Mouse (Mus musculus): ENCODE measurements around the gene Ghr. TPM values are rescaled to one million over a fixed set of nuclear protein-coding genes. Genes with fewer than 3 reads are reported as not detected.

Gene Ghr
- polyA plus RNA-seq, 1 experiment: 1.6 TPM

DNA sequence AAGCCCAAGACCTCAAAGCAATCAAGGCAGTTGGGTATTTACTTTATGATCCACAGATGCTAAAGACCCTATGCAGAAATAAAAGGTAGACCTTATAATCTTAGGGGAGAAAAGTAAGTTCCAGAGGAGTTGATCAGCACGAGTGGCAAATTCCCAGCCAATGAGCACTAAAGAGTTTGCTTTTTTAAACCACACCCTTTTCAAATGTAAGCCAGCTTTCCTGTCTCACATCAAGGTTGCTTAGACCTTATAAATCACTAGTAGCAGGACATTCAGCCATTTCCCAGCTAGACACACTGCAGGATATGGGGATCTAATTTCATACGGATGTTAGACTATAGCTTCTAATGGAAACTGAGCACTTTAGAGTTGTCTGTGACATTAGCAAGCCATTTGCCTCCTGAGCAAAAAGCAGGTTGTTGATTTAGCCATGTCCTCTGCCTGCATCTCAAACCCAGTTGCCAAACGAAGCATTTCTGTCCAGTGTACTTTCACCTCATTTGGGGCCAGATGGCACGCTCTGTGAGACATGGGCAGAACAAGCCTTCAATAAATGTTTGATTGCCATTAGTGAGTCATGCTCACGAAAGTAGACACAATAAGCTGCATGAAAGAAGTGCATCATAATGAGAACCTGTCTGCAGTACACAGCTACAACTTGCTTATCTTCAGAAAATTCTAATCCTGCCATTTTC is 4.9 kb downstream of the Ghr start:
- no peaks in the 10 kb centered on the region for H3K36me3 ChIP-seq (ENCODE audit: control insufficient read depth, insufficient read depth, low read length)
- WGBS: 78% methylated on average over 5 of the region's 5 CpGs
- peaks cover 6% of the 10 kb centered on the region for H3K27me3 ChIP-seq (ENCODE audit: control insufficient read depth, insufficient read depth, low read length)
- peaks cover 4% of the 10 kb centered on the region; the same call in 1 of the 2 replicates for H3K4me1 ChIP-seq (ENCODE audit: control insufficient read depth, insufficient read depth, insufficient read length)
- no peak overlapping the region for H3K27ac ChIP-seq (ENCODE audit: insufficient read depth, low read length)
- TF ChIP-seq POLR2A (IDR thresholded peaks at IDR 0.05; ENCODE audit: low read depth, low read length) (no peak), CTCF (IDR thresholded peaks at IDR 0.05; ENCODE audit: extremely low read depth, insufficient read depth, insufficient read length, insufficient replicate concordance) (no peak)
- no peak overlapping the region; the same call in 1 of the 2 replicates for H3K4me3 ChIP-seq (ENCODE audit: extremely low read depth, insufficient read depth, insufficient read length)
- DNase-seq (ENCODE audit: low read depth in 1 of 2, low spot score in 2 of 2): no peak

GRCm38 (mm10) chr15:3569178-3569903 is 14.0 kb downstream of the Ghr start:
- 94% methylated on average over 2 of the region's 2 CpGs for WGBS
- Histone ChIP-seq H3K27me3 (ENCODE audit: control insufficient read depth, insufficient read depth, low read length) (no peaks in the 10 kb centered on the region), H3K4me1 (ENCODE audit: control insufficient read depth, insufficient read depth, insufficient read length) (no peaks in the 10 kb centered on the region), H3K27ac (ENCODE audit: insufficient read depth, low read length) (no peak overlapping the region), H3K36me3 (ENCODE audit: control insufficient read depth, insufficient read depth, low read length) (no peaks in the 10 kb centered on the region), H3K4me3 (ENCODE audit: extremely low read depth, insufficient read depth, insufficient read length) (no peak overlapping the region)
- DNase-seq (ENCODE audit: low read depth in 1 of 2, low spot score in 2 of 2): no peak
- TF ChIP-seq POLR2A (IDR thresholded peaks at IDR 0.05; ENCODE audit: low read depth, low read length) (no peak), CTCF (IDR thresholded peaks at IDR 0.05; ENCODE audit: extremely low read depth, insufficient read depth, insufficient read length, insufficient replicate concordance) (no peak)

DNA sequence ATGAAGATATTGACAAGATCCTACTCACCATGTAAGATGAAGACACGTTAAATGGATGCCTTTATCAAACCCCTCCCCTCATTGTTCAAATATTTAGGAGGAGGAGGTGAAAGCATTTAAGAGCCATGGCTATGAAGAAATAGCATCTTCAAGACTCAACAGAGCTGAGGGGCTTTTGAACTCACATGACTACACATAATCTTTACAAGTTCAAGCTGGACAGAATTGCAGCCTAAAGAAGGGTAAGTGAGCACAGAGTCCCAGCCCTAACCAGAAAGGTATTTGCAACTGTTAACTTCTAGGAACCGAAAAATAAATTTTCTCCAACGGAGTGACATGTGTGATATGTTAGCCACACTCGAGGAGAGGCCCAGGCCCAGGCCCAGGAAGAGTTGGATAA is 18.7 kb downstream of the Ghr start:
- no peak for DNase-seq (ENCODE audit: low read depth in 1 of 2, low spot score in 2 of 2)
- TF ChIP-seq POLR2A (IDR thresholded peaks at IDR 0.05; ENCODE audit: low read depth, low read length): no peak
- TF ChIP-seq CTCF (IDR thresholded peaks at IDR 0.05; ENCODE audit: extremely low read depth, insufficient read depth, insufficient read length, insufficient replicate concordance): no peak
- H3K36me3 ChIP-seq (ENCODE audit: control insufficient read depth, insufficient read depth, low read length): no peaks in the 10 kb centered on the region
- H3K27me3 ChIP-seq (ENCODE audit: control insufficient read depth, insufficient read depth, low read length): no peaks in the 10 kb centered on the region
- H3K4me1 ChIP-seq (ENCODE audit: control insufficient read depth, insufficient read depth, insufficient read length): no peaks in the 10 kb centered on the region
- WGBS: 77% methylated on average over 4 of the region's 4 CpGs
- no peak overlapping the region for H3K4me3 ChIP-seq (ENCODE audit: extremely low read depth, insufficient read depth, insufficient read length)
- no peak overlapping the region for H3K27ac ChIP-seq (ENCODE audit: insufficient read depth, low read length)

GRCm38 (mm10) chr15:3563929-3564516 is 19.3 kb downstream of the Ghr start:
- TF ChIP-seq POLR2A (IDR thresholded peaks at IDR 0.05; ENCODE audit: low read depth, low read length) (no peak), CTCF (IDR thresholded peaks at IDR 0.05; ENCODE audit: extremely low read depth, insufficient read depth, insufficient read length, insufficient replicate concordance) (no peak)
- H3K4me3 ChIP-seq (ENCODE audit: extremely low read depth, insufficient read depth, insufficient read length): no peak overlapping the region
- H3K36me3 ChIP-seq (ENCODE audit: control insufficient read depth, insufficient read depth, low read length): no peaks in the 10 kb centered on the region
- 86% methylated on average over 7 of the region's 7 CpGs for WGBS
- no peak overlapping the region for H3K27ac ChIP-seq (ENCODE audit: insufficient read depth, low read length)
- no peak for DNase-seq (ENCODE audit: low read depth in 1 of 2, low spot score in 2 of 2)
- no peaks in the 10 kb centered on the region for H3K4me1 ChIP-seq (ENCODE audit: control insufficient read depth, insufficient read depth, insufficient read length)
- H3K27me3 ChIP-seq (ENCODE audit: control insufficient read depth, insufficient read depth, low read length): no peaks in the 10 kb centered on the region

GRCm38 (mm10) chr15:3563473-3563872 is 19.8 kb downstream of the Ghr start:
- no peak for DNase-seq (ENCODE audit: low read depth in 1 of 2, low spot score in 2 of 2)
- WGBS: 100% methylated on average over 1 of the region's 1 CpGs
- no peaks in the 10 kb centered on the region for H3K4me1 ChIP-seq (ENCODE audit: control insufficient read depth, insufficient read depth, insufficient read length)
- TF ChIP-seq POLR2A (IDR thresholded peaks at IDR 0.05; ENCODE audit: low read depth, low read length): no peak
- no peak for TF ChIP-seq CTCF (IDR thresholded peaks at IDR 0.05; ENCODE audit: extremely low read depth, insufficient read depth, insufficient read length, insufficient replicate concordance)
- no peaks in the 10 kb centered on the region for H3K36me3 ChIP-seq (ENCODE audit: control insufficient read depth, insufficient read depth, low read length)
- H3K27me3 ChIP-seq (ENCODE audit: control insufficient read depth, insufficient read depth, low read length): no peaks in the 10 kb centered on the region
- no peak overlapping the region for H3K27ac ChIP-seq (ENCODE audit: insufficient read depth, low read length)
- H3K4me3 ChIP-seq (ENCODE audit: extremely low read depth, insufficient read depth, insufficient read length): no peak overlapping the region

GRCm38 (mm10) chr15:3558524-3558923 is 24.8 kb downstream of the Ghr start:
- DNase-seq (ENCODE audit: low read depth in 1 of 2, low spot score in 2 of 2): no peak
- Histone ChIP-seq H3K4me1 (ENCODE audit: control insufficient read depth, insufficient read depth, insufficient read length) (no peaks in the 10 kb centered on the region), H3K4me3 (ENCODE audit: extremely low read depth, insufficient read depth, insufficient read length) (no peak overlapping the region), H3K27me3 (ENCODE audit: control insufficient read depth, insufficient read depth, low read length) (no peaks in the 10 kb centered on the region), H3K27ac (ENCODE audit: insufficient read depth, low read length) (no peak overlapping the region), H3K36me3 (ENCODE audit: control insufficient read depth, insufficient read depth, low read length) (no peaks in the 10 kb centered on the region)
- TF ChIP-seq POLR2A (IDR thresholded peaks at IDR 0.05; ENCODE audit: low read depth, low read length): no peak
- no peak for TF ChIP-seq CTCF (IDR thresholded peaks at IDR 0.05; ENCODE audit: extremely low read depth, insufficient read depth, insufficient read length, insufficient replicate concordance)
- whole genome bisulfite sequencing: 84% methylated on average over 3 of the region's 3 CpGs
